Mouse (Mus musculus): ENCODE measurements around the gene Rgs16. TPM values are rescaled to one million over a fixed set of nuclear protein-coding genes. Genes with fewer than 3 reads are reported as not detected.

The Rgs16 gene
- total and polyA plus RNA-seq, 3 experiments: not detected

GRCm38 (mm10) chr1:153697581-153698251 is 42.4 kb upstream of the Rgs16 start:
- no peak for DNase-seq (ENCODE audit: low spot score)
- no peaks in the 10 kb centered on the region for H3K27me3 ChIP-seq (ENCODE audit: insufficient read depth, low read length)
- H3K9me3 ChIP-seq (replicated peaks): no peaks in the 10 kb centered on the region
- no peak for ATAC-seq (ENCODE audit: extremely low read depth, insufficient number of reproducible peaks, low FRiP score, poor library complexity, severe bottlenecking)
- no peaks in the 10 kb centered on the region for H3K36me3 ChIP-seq (replicated peaks)
- TF ChIP-seq POLR2AphosphoS5 (IDR thresholded peaks at IDR 0.05; ENCODE audit: insufficient replicate concordance, low read depth, low read length) (no peak), CTCF (IDR thresholded peaks at IDR 0.05; ENCODE audit: low read depth, low read length) (no peak), TAL1 (conservative IDR thresholded peaks at IDR 0.05; ENCODE audit: low read depth, low read length) (no peak), GATA1 (IDR thresholded peaks at IDR 0.05; ENCODE audit: borderline replicate concordance, low read length) (no peak), GATA2 (IDR thresholded peaks at IDR 0.05; ENCODE audit: borderline replicate concordance, low read depth, low read length) (no peak)
- no peak overlapping the region for H3K4me3 ChIP-seq (ENCODE audit: low read depth, low read length)
- no peaks in the 10 kb centered on the region for H3K4me1 ChIP-seq (ENCODE audit: insufficient read depth, low read depth, low read length)

- no peak for ATAC-seq (ENCODE audit: extremely low read depth, insufficient number of reproducible peaks, low FRiP score, poor library complexity, severe bottlenecking)
- H3K27me3 ChIP-seq (ENCODE audit: insufficient read depth, low read length): no peaks in the 10 kb centered on the region
- H3K4me3 ChIP-seq (ENCODE audit: low read depth, low read length): no peak overlapping the region
- H3K9me3 ChIP-seq (replicated peaks): no peaks in the 10 kb centered on the region
- TF ChIP-seq CTCF (IDR thresholded peaks at IDR 0.05; ENCODE audit: low read depth, low read length) (no peak), POLR2AphosphoS5 (IDR thresholded peaks at IDR 0.05; ENCODE audit: insufficient replicate concordance, low read depth, low read length) (no peak), GATA1 (IDR thresholded peaks at IDR 0.05; ENCODE audit: borderline replicate concordance, low read length) (no peak), TAL1 (conservative IDR thresholded peaks at IDR 0.05; ENCODE audit: low read depth, low read length) (no peak), GATA2 (IDR thresholded peaks at IDR 0.05; ENCODE audit: borderline replicate concordance, low read depth, low read length) (no peak)
- H3K36me3 ChIP-seq (replicated peaks): no peaks in the 10 kb centered on the region
- no peak for DNase-seq (ENCODE audit: low spot score)
- no peaks in the 10 kb centered on the region for H3K4me1 ChIP-seq (ENCODE audit: insufficient read depth, low read depth, low read length)
Measured at GRCm38 (mm10) chr1:153698311-153699084, 41.7 kb upstream of the Rgs16 start.

- DNase-seq (ENCODE audit: low spot score) (no peak), ATAC-seq (ENCODE audit: extremely low read depth, insufficient number of reproducible peaks, low FRiP score, poor library complexity, severe bottlenecking) (no peak)
- Histone ChIP-seq H3K9me3 (replicated peaks) (no peaks in the 10 kb centered on the region), H3K4me1 (ENCODE audit: insufficient read depth, low read depth, low read length) (no peaks in the 10 kb centered on the region), H3K4me3 (ENCODE audit: low read depth, low read length) (no peak overlapping the region), H3K36me3 (replicated peaks) (no peaks in the 10 kb centered on the region), H3K27me3 (ENCODE audit: insufficient read depth, low read length) (no peaks in the 10 kb centered on the region; the same call in 1 of the 2 replicates)
- TF ChIP-seq POLR2AphosphoS5 (IDR thresholded peaks at IDR 0.05; ENCODE audit: insufficient replicate concordance, low read depth, low read length) (no peak), GATA1 (IDR thresholded peaks at IDR 0.05; ENCODE audit: borderline replicate concordance, low read length) (no peak)
Measured at GRCm38 (mm10) chr1:153700448-153701063, 39.6 kb upstream of the Rgs16 start.

- no peak overlapping the region for H3K4me3 ChIP-seq (ENCODE audit: low read depth, low read length)
- no peaks in the 10 kb centered on the region; the same call in 1 of the 2 replicates for H3K27me3 ChIP-seq (ENCODE audit: insufficient read depth, low read length)
- DNase-seq (ENCODE audit: low spot score): no peak
- TF ChIP-seq POLR2AphosphoS5 (IDR thresholded peaks at IDR 0.05; ENCODE audit: insufficient replicate concordance, low read depth, low read length) (no peak), CTCF (IDR thresholded peaks at IDR 0.05; ENCODE audit: low read depth, low read length) (no peak), GATA2 (IDR thresholded peaks at IDR 0.05; ENCODE audit: borderline replicate concordance, low read depth, low read length) (no peak), GATA1 (IDR thresholded peaks at IDR 0.05; ENCODE audit: borderline replicate concordance, low read length) (no peak), TAL1 (conservative IDR thresholded peaks at IDR 0.05; ENCODE audit: low read depth, low read length) (no peak)
- ATAC-seq (ENCODE audit: extremely low read depth, insufficient number of reproducible peaks, low FRiP score, poor library complexity, severe bottlenecking): 0 out of 2 replicates have a peak, but pooled peaks have one; percentile 4
- no peaks in the 10 kb centered on the region for H3K4me1 ChIP-seq (ENCODE audit: insufficient read depth, low read depth, low read length)
- H3K36me3 ChIP-seq (replicated peaks): no peaks in the 10 kb centered on the region
- no peaks in the 10 kb centered on the region for H3K9me3 ChIP-seq (replicated peaks)
Measured at GRCm38 (mm10) chr1:153701461-153701860, 38.7 kb upstream of the Rgs16 start.

GRCm38 (mm10) chr1:153702166-153702852 is 37.8 kb upstream of the Rgs16 start:
- Histone ChIP-seq H3K9me3 (replicated peaks) (no peaks in the 10 kb centered on the region), H3K27me3 (ENCODE audit: insufficient read depth, low read length) (no peaks in the 10 kb centered on the region; the same call in 1 of the 2 replicates), H3K36me3 (replicated peaks) (no peaks in the 10 kb centered on the region), H3K4me3 (ENCODE audit: low read depth, low read length) (no peak overlapping the region), H3K4me1 (ENCODE audit: insufficient read depth, low read depth, low read length) (no peaks in the 10 kb centered on the region)
- ATAC-seq (ENCODE audit: extremely low read depth, insufficient number of reproducible peaks, low FRiP score, poor library complexity, severe bottlenecking): no peak
- TF ChIP-seq CTCF (IDR thresholded peaks at IDR 0.05; ENCODE audit: low read depth, low read length): no peak
- no peak for TF ChIP-seq GATA1 (IDR thresholded peaks at IDR 0.05; ENCODE audit: borderline replicate concordance, low read length)
- no peak for TF ChIP-seq POLR2AphosphoS5 (IDR thresholded peaks at IDR 0.05; ENCODE audit: insufficient replicate concordance, low read depth, low read length)
- TF ChIP-seq GATA2 (IDR thresholded peaks at IDR 0.05; ENCODE audit: borderline replicate concordance, low read depth, low read length): no peak
- no peak for TF ChIP-seq TAL1 (conservative IDR thresholded peaks at IDR 0.05; ENCODE audit: low read depth, low read length)
- no peak for DNase-seq (ENCODE audit: low spot score)

All from G1E (cell line).